Mouse (Mus musculus): ENCODE measurements around the gene Sema6b. TPM values are rescaled to one million over a fixed set of nuclear protein-coding genes. Genes with fewer than 3 reads are reported as not detected.

Gene Sema6b
- polyA plus RNA-seq (2012; rRNA removed) = 3.1 and 4.3 TPM in 2 replicates

GRCm38 (mm10) chr17:56139858-56140595 lies at the start of gene Sema6b:
TSS of gene Sema6b (minus strand) at chr17:56140343.

GRCm38 (mm10) chr17:56183658-56184103 lies 43.5 kb upstream of the Sema6b start, which contains the start of gene Mydgf:
TSS of gene Mydgf (minus strand) at chr17:56183920.

GRCm38 (mm10) chr17:56162231-56162774 lies 22.2 kb upstream of the Sema6b start, which contains the start of gene Tnfaip8l1:
TSS of gene Tnfaip8l1 (plus strand) at chr17:56162477.

GRCm38 (mm10) chr17:56121826-56122225 lies 18.3 kb downstream of the Sema6b start, which contains the start of gene Lrg1:
TSS of gene Lrg1 (minus strand) at chr17:56122001.

GRCm38 (mm10) chr17:56117251-56117710 lies 22.9 kb downstream of the Sema6b start, which contains the start of gene Plin5:
TSS of gene Plin5 (minus strand) at chr17:56117596.

GRCm38 (mm10) chr17:56109219-56110051 lies 30.7 kb downstream of the Sema6b start, which contains the start of gene Plin4:
TSS of gene Plin4 (minus strand) at chr17:56109803.

GRCm38 (mm10) chr17:56078880-56079795 lies 61.0 kb downstream of the Sema6b start, which contains the start of gene Hdgfl2:
TSS of gene Hdgfl2 (plus strand) at chr17:56079634.

GRCm38 (mm10) chr17:56074827-56075208 lies 65.3 kb downstream of the Sema6b start, which contains the start of gene Ubxn6:
TSS of gene Ubxn6 (minus strand) at chr17:56075028.

Other genes with a start within 250 kb of the Sema6b start
- 2.8 and 3.5 TPM in 2 replicates for gene Zfp959, start 248.2 kb downstream of the Sema6b start, polyA plus RNA-seq (2012; rRNA removed)
- gene Zfp119b, start 190.8 kb downstream of the Sema6b start, polyA plus RNA-seq (2012; rRNA removed) = 1.1 and 1.5 TPM in 2 replicates
- gene Ebi3, start 187.7 kb downstream of the Sema6b start, polyA plus RNA-seq (2012; rRNA removed) = 9.9 and 13.9 TPM in 2 replicates
- gene Yju2, start 181.2 kb downstream of the Sema6b start, polyA plus RNA-seq (2012; rRNA removed) = 4.5 and 5.0 TPM in 2 replicates
- gene Shd, start 169.9 kb downstream of the Sema6b start, polyA plus RNA-seq (2012; rRNA removed) = 0.44 and 0.54 TPM in 2 replicates
- 0.07 and 0.12 TPM in 2 replicates for gene Fsd1, start 153.8 kb downstream of the Sema6b start, polyA plus RNA-seq (2012; rRNA removed)
- 15.6 and 16.5 TPM in 2 replicates for gene Stap2, start 134.8 kb downstream of the Sema6b start, polyA plus RNA-seq (2012; rRNA removed)
- 28.4 and 34.8 TPM in 2 replicates for gene Mpnd, start 134.6 kb downstream of the Sema6b start, polyA plus RNA-seq (2012; rRNA removed)
- gene Sh3gl1, start 103.7 kb downstream of the Sema6b start, polyA plus RNA-seq (2012; rRNA removed) = 36.6 and 39.4 TPM in 2 replicates
- 6.3 and 6.8 TPM in 2 replicates for gene Chaf1a, start 99.9 kb downstream of the Sema6b start, polyA plus RNA-seq (2012; rRNA removed)
- 16.2 and 18.5 TPM in 2 replicates for gene Ubxn6, start 65.3 kb downstream of the Sema6b start, polyA plus RNA-seq (2012; rRNA removed)
- 21.8 and 24.8 TPM in 2 replicates for gene Hdgfl2, start 60.7 kb downstream of the Sema6b start, polyA plus RNA-seq (2012; rRNA removed)
- 1.8 and 2.7 TPM in 2 replicates for gene Plin4, start 30.5 kb downstream of the Sema6b start, polyA plus RNA-seq (2012; rRNA removed)
- 30.3 and 41.4 TPM in 2 replicates for gene Plin5, start 22.7 kb downstream of the Sema6b start, polyA plus RNA-seq (2012; rRNA removed)
- 27.0 and 30.1 TPM in 2 replicates for gene Lrg1, start 18.3 kb downstream of the Sema6b start, polyA plus RNA-seq (2012; rRNA removed)
- gene Tnfaip8l1, start 22.1 kb upstream of the Sema6b start, polyA plus RNA-seq (2012; rRNA removed) = 2.3 and 2.7 TPM in 2 replicates
- gene Mydgf, start 43.6 kb upstream of the Sema6b start, polyA plus RNA-seq (2012; rRNA removed) = 55.4 and 56.7 TPM in 2 replicates
- gene Dpp9, start 78.6 kb upstream of the Sema6b start, polyA plus RNA-seq (2012; rRNA removed) = 16.5 and 19.1 TPM in 2 replicates
- gene Fem1a, start 116.5 kb upstream of the Sema6b start, polyA plus RNA-seq (2012; rRNA removed) = 5.1 and 5.5 TPM in 2 replicates
- 6.8 and 8.0 TPM in 2 replicates for gene Ticam1, start 136.4 kb upstream of the Sema6b start, polyA plus RNA-seq (2012; rRNA removed)
- 13.8 and 16.0 TPM in 2 replicates for gene Plin3, start 152.5 kb upstream of the Sema6b start, polyA plus RNA-seq (2012; rRNA removed)
- gene Arrdc5, start 159.9 kb upstream of the Sema6b start, polyA plus RNA-seq (2012; rRNA removed) = not detected in 2 replicates
- 33.6 and 34.3 TPM in 2 replicates for gene Uhrf1, start 163.0 kb upstream of the Sema6b start, polyA plus RNA-seq (2012; rRNA removed)
- gene Kdm4b, start 185.7 kb upstream of the Sema6b start, polyA plus RNA-seq (2012; rRNA removed) = 5.8 and 6.7 TPM in 2 replicates

All from liver, embryonic 18 days (tissue).